Mouse (Mus musculus) layer of hippocampus, postnatal 36 days (tissue): ENCODE measurements around the gene Isl1. TPM values are rescaled to one million over a fixed set of nuclear protein-coding genes. Genes with fewer than 3 reads are reported as not detected.

ENCODE experiments used
- DNase-seq, 2 experiments: peaks; one replicate each; pipeline ENCODE4 v3.0.0; 2022
- total RNA-seq, 2 experiments: library from RNA; stranded (reverse); gene quantifications; 2 replicates each; pipeline ENCODE4 v1.2.3; 2021

The Isl1 gene
- total RNA-seq, 2 experiments from 2014 or later: not detected

DNA sequence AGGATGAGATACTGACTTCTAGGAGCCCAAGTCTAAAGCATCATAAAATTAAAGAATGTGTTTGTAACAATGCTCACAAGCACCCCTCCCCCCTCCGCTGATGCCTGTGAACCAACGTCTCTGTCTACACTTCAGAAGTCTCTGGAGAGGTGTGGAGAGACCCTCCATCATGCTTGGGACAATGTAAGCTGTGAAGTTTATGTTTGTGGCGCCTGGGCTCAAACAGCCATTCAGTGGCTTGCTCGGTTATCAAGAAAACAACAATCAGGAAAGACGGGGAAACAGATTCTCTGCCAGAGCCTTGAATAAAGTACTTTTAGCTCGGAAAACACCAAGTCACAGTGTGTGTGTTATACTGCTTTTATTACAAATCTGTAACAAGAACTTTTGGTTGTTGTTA lies 14.8 kb downstream of the Isl1 start:
- DNase-seq: no peak

GRCm38 (mm10) chr13:116294151-116294461 lies 15.4 kb downstream of the Isl1 start:
- DNase-seq: no peak

DNA sequence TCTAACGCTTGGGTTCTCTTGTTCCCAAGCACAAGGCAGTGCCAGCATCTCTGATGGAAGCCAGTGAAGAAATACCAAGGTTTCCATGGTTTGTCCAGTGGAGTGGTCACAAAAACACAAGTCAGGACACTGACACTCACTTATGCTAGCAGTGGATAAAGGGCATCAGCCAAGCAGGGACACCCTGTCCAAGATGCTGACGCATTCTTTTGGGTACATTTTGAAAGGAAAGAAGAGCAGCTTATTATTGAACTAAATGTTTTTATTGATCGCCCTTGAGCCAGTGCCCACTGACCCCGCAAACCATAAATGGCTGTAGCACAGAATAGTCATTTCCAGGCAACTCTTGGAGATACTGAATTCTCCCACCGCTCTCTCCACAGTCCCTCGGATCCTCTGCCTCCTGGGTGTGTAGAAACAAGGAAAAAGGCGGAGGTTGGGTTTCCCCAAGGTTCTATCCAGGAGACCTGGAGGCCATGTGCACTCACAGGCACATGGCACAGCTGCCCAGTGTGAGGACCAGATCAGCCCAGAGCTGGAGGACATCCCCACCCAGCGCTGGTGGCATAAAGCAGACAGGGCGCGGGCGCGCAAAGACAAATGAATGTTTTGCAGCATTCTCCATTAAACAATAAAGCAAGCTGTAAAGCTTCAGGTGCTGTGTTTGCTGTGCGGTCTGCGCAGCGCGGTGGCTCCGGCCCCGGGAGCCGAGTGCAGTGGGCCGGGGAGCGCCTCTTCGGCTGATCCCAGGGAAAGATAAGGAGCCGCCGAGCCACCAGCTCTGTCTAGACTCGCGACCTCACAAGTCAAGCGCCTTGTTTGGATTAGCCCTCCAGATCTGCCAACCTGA lies 16.0 kb downstream of the Isl1 start:
- DNase-seq: no peak

- DNase-seq: no peak
Observed at GRCm38 (mm10) chr13:116289655-116290054, 19.8 kb downstream of the Isl1 start.

DNA sequence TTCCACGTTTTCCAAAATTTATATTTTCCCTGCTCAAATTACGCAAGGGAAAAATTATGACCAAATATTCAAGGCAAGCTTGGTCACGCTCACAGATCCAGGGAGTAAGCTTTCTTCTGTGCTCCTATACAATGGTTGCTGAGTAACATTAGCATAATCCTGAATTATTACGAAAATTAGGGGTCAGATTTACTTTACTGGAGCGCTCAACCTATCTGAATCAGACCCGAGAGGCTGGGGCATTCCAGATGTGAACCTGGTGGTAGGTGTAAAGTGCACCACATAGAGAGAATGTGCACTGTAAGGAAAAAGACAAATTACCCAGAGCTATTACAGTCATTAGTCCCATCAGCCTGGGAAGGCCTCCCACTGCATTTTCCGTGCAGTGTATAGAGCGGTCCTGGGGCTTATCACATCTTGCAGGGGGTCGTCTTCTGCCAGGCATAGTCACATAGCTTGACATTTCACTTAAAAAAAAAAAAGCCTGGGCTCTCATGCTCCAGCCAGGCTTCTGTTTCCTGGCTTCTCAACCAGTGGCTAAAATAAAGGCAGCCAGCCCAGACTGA lies 30.2 kb downstream of the Isl1 start:
- DNase-seq: no peak
